Mouse (Mus musculus): Measurements from ENCODE around the gene Npw.
"Not testable (repeated sequence)": the region's sequence is repeated elsewhere in the genome, so short reads cannot be mapped to it uniquely, and the experiment has no call there.

Gene Npw

GRCm38 (mm10) chr17:24670246-24670844, 12.1 kb upstream of the Npw start:
- DNase-seq = no peak

GRCm38 (mm10) chr17:24669545-24670245, 11.4 kb upstream of the Npw start, which contains the start of gene Zfp598:
Gene Zfp598, plus strand, starts transcription at chr17:24669687.
- DNase-seq = peak; percentile 98 to 99

GRCm38 (mm10) chr17:24669214-24669544, 10.9 kb upstream of the Npw start:
- DNase-seq = not testable (repeated sequence)

- DNase-seq = peak; percentile 71 to 74
These were observed 9.2 kb upstream of the Npw start for GRCm38 (mm10) chr17:24667416-24667815.

GRCm38 (mm10) chr17:24667011-24667410, 8.8 kb upstream of the Npw start:
- DNase-seq = not testable (repeated sequence)

- DNase-seq = no peak
These were observed 3.3 kb downstream of the Npw start for GRCm38 (mm10) chr17:24654969-24655368.

- DNase-seq = peak; percentile 84
These were observed 4.1 kb downstream of the Npw start for GRCm38 (mm10) chr17:24653967-24654710.

- DNase-seq = no peak
These were observed 6.4 kb downstream of the Npw start for GRCm38 (mm10) chr17:24651835-24652234.

- no peak for DNase-seq
These were observed 7.5 kb downstream of the Npw start for GRCm38 (mm10) chr17:24650766-24651165.

- DNase-seq = no peak
These were observed 8.1 kb downstream of the Npw start, which contains the start of gene Slc9a3r2 for GRCm38 (mm10) chr17:24650070-24650616. Gene Slc9a3r2, minus strand, starts transcription at chr17:24650327.

- peak; percentile 21 to 27 for DNase-seq
These were observed 8.6 kb downstream of the Npw start for GRCm38 (mm10) chr17:24649581-24650069.

GRCm38 (mm10) chr17:24648731-24649377, 9.4 kb downstream of the Npw start:
- no peak for DNase-seq

GRCm38 (mm10) chr17:24647493-24647892, 10.8 kb downstream of the Npw start:
- DNase-seq = no peak

GRCm38 (mm10) chr17:24646381-24646780, 11.9 kb downstream of the Npw start:
- no peak for DNase-seq

GRCm38 (mm10) chr17:24645916-24646315, 12.3 kb downstream of the Npw start:
- no peak for DNase-seq

- no peak for DNase-seq
These were observed 13.2 kb downstream of the Npw start for GRCm38 (mm10) chr17:24644875-24645721.

GRCm38 (mm10) chr17:24644030-24644715, 14.1 kb downstream of the Npw start:
- no peak for DNase-seq

- DNase-seq = no peak
These were observed 15.4 kb downstream of the Npw start for GRCm38 (mm10) chr17:24642791-24643343.

- DNase-seq = no peak
These were observed 16.3 kb downstream of the Npw start for GRCm38 (mm10) chr17:24641944-24642343.

GRCm38 (mm10) chr17:24640581-24640980, 17.7 kb downstream of the Npw start:
- no peak for DNase-seq

GRCm38 (mm10) chr17:24640119-24640518, 18.1 kb downstream of the Npw start:
- DNase-seq = no peak
